Mouse (Mus musculus) c-Kit-positive CD71-positive TER-119-positive erythroid progenitor cells, embryonic 14.5 days (primary cell): ENCODE data around the gene Pcdh17.
A peak's percentile ranks its signal among the peaks of the same experiment; 100 is the strongest.

Source experiments
- DNase-seq: peaks from one replicate; pipeline ENCODE4 v3.0.0-alpha.2; 2013; ENCODE audit warnings: low spot score

Pcdh17 gene

DNA sequence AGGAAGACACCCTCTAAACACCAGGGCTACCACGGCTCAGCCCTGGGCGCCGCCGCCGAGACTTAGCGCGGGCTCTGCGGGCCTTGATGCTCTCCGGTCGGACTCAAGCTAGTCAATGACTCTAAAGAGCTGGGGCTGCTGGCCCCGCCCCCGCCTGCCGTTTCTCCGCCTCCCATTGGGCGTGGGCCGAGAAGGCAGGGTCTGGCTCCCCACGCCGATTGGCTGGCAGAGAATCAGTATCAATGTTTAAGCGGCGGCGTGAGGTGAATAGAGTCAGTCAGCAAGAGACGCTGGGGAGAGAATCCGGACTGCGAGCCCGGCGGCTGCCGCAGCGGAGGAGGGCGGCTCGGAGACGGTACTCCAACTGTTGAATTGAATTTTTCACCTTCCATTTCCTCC is at the start of gene Pcdh17:
Pcdh17 (plus strand) TSS at position 276 of the 399 bp plus-strand sequence.
- DNase-seq = peak; percentile 66

GRCm38 (mm10) chr14:84397137-84397536 is 46.2 kb upstream of the Pcdh17 start:
- no peak for DNase-seq

GRCm38 (mm10) chr14:84424736-84425135 is 18.6 kb upstream of the Pcdh17 start:
- DNase-seq = no peak

DNA sequence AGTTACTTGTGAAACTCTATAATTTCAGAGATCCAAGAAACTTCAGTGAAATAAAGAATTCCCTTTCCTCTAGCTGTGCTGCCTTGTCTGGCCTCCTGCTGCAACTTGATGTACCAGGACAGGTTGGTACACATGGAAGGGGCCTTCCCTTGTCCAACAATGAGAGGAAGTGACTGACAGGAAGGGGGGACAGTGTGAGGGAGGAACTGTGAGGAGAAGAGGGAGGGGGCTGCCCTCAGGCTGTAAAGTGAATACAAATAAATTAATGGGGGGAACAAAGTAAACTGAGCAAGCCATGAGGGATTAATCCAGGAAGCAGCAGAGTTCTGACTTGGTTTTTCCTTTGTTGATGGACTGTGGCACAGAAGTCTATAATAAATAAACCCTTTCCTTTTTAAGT is 16.7 kb upstream of the Pcdh17 start:
- DNase-seq = no peak

DNA sequence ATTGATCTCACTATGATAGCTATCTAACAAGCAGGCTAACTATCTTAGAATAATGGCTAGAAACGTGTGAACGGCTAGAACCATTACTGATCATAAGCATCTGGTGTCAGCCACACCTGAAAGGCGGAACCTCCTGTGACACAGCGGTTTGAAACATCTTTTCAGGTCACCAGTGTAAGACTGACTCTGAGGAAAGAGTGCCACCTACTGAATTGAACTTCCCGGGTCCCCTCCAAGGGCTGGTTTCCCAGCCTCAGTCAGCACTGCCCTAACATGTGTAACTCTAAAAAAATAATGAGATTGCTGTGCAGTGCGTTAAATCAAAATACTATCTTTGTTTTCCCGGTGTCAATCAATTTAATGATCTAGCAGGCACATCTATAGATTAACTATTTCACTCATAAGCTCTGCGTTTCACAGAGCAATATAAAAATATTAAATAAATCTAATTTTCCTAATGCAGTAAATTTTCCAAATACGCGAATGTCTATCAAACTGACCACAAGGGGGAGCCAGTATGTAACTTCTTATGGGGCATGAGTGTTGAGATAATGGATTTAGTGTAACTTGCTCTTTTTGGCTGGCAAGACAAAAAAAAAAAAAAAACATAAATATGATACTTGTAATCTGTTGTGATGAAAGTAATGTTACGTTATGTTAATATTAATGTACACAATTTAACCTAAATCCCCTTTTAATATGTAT is 5.1 kb upstream of the Pcdh17 start:
- DNase-seq = peak; percentile 25

DNA sequence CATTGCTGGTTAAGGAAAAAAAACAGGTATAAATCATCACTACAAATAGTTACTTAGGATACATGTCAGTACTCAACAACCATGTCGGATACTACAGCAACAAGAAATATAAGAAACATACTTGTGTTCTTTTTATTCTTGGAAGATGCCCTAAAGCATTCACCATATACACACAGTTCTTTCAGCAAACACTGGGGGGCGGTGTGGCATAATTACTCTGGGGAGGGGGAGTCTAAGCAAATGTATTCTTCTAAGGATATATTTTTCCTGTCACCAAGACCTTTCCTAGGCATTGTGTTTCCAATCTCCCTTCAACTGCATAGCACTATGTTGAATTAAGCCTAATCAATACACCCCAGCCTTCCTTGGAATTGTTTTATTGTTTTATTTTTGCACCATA is 2.5 kb upstream of the Pcdh17 start:
- no peak for DNase-seq

- no peak for DNase-seq
These were observed 655 bp upstream of the Pcdh17 start for GRCm38 (mm10) chr14:84442528-84443287.

- DNase-seq = no peak
These were observed 398 bp downstream of the Pcdh17 start for GRCm38 (mm10) chr14:84443761-84444160.

GRCm38 (mm10) chr14:84444276-84444662 is 906 bp downstream of the Pcdh17 start:
- no peak for DNase-seq

DNA sequence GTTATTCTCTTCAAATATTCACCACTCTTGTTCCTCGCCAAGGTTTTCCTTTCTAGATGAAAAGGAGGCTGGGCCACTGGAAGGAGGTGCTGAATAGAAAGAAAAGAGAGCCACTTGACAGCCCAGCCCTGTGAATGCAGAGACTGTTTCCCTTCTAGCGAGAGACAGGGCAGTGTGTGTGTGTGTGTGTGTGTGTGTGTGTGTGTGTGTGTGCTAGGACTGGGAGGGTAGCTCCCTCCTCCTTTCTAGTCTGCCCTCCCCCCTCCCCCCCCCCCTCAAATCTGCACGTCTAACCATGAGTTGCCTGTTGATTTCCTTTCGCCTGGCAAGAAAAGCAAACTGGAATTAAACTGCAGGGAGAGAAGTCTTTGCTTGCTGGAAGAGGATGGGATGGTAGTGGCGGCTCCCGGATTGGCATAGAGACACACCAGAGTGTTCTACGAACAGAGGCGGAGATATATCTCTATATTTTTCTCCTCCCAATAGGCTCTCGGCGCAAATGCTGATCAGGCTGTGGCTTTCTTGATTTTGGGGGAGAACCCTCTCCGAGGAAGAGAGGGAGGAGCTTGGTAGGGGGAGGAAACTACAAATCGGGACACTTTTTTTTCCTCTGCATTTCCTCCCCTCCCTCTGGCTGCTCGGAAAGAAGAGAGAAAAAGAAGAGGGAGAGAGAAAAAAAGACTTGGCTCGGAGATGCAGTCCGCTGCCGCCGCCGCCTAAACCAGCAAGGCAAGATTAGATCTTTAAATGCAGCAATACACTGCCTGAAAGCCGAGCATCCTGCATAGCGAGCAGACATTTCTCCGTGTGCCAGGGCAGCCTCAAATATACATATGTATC is 1.5 kb downstream of the Pcdh17 start:
- DNase-seq = no peak

DNA sequence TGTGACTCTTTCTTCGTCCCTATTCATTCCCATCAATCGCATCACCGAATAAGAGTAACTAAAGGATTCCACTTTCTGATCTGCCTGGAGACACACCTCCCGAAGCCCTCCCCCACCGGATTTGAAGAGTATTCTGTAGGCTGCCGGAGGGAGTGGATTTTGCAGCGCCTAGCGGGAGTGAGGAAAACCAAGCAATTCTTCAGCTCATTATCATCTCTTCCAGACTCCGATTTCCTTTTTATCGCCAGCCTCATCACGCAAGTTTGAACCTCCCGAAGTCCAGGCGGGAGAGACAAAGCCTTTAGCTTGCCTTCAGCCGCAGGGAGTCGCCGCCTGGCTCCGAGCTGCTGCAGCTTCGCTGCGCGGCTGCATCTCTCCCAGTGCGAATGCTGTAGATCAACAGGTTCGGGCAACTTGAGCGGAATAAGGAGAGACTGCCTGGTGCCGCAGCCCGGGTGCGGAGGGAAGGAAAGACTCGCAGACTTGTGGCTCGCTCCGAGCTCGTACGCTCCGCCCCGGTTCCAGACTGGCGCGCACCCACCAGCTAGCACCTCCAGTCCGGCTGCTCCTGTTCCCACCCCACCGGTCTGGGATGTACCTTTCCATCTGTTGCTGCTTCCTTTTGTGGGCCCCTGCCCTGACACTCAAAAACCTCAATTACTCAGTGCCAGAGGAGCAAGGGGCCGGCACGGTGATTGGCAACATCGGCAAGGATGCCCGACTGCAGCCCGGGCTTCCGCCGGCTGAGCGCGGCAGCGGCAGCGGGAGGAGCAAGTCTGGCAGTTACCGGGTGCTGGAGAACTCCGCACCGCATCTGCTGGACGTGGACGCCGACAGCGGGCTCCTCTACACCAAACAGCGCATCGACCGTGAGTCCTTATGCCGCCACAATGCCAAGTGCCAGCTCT is 2.4 kb downstream of the Pcdh17 start:
- DNase-seq = no peak

GRCm38 (mm10) chr14:84446411-84446915 is 3.1 kb downstream of the Pcdh17 start:
- DNase-seq = no peak

DNA sequence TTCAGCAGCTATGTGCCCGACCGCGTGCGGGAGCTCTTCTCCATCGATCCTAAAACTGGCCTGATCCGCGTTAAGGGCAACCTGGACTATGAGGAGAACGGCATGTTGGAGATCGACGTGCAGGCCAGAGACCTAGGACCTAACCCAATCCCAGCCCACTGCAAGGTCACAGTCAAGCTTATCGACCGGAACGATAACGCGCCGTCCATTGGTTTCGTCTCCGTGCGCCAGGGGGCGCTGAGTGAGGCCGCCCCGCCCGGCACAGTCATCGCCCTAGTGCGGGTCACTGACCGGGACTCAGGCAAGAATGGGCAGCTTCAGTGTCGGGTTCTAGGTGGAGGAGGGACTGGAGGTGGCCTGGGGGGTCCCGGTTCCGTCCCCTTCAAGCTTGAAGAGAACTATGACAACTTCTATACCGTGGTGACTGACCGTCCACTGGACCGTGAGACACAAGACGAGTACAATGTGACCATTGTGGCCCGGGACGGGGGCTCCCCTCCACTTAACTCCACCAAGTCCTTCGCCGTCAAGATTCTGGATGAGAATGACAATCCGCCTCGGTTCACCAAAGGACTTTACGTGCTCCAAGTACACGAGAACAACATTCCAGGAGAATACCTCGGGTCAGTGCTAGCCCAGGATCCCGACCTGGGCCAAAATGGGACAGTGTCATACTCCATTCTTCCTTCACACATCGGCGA is 3.7 kb downstream of the Pcdh17 start:
- DNase-seq = no peak

DNA sequence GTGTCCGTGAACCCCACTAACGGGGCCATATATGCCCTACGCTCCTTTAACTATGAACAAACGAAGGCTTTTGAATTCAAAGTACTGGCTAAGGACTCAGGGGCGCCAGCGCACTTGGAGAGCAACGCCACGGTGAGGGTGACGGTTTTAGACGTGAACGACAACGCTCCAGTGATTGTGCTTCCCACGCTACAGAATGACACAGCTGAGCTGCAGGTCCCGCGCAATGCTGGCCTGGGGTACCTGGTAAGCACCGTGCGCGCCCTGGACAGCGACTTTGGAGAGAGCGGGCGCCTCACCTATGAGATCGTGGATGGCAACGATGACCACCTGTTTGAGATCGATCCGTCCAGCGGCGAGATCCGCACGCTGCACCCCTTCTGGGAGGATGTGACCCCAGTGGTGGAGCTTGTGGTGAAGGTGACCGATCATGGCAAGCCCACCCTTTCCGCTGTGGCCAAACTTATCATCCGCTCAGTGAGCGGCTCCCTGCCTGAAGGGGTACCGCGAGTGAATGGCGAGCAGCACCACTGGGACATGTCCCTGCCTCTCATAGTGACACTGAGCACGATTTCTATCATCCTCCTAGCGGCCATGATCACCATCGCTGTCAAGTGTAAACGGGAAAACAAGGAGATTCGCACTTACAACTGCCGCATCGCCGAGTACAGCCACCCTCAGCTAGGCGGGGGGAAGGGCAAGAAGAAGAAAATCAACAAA is 4.5 kb downstream of the Pcdh17 start:
- no peak for DNase-seq

DNA sequence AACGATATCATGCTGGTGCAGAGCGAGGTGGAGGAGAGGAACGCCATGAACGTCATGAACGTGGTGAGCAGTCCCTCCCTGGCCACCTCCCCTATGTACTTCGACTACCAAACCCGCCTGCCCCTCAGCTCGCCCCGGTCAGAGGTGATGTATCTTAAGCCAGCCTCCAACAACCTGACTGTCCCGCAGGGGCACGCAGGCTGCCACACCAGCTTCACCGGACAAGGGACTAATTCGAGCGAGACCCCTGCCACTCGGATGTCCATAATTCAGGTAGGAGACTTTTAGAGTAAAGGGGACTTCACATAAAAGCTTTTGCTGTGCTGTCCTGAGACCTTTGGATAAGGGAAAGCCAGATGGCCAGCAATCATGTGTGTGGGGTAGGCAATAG is 5.0 kb downstream of the Pcdh17 start:
- no peak for DNase-seq

GRCm38 (mm10) chr14:84454074-84454845 is 10.9 kb downstream of the Pcdh17 start:
- DNase-seq = no peak

- no peak for DNase-seq
These were observed 32.1 kb downstream of the Pcdh17 start for GRCm38 (mm10) chr14:84475491-84475890.

DNA sequence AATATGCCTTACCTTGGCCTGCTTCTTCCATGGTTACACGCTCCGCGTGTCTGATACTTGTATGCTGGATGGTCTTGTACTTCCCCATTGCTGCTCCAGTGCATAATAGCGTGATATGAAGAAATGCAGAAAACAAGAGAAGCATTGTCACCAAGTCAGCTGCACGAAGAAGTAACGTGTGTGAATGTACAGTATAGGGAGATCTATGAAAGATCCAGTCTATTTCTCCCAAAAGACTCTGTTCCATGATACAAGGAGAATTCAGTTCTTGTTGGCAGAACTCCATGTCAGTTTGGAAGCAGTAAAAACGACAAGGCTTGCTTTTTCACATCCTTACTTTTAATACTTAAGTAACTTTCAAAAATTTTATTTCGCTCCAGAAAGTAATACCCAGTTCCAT is 33.0 kb downstream of the Pcdh17 start:
- DNase-seq = no peak

- no peak for DNase-seq
These were observed 33.5 kb downstream of the Pcdh17 start for GRCm38 (mm10) chr14:84476906-84477305.
